Mouse (Mus musculus) kidney, adult 18-20 months (tissue): ENCODE measurements around the gene Gm45713.
"Not testable (repeated sequence)": the region's sequence is repeated elsewhere in the genome, so short reads cannot be mapped to it uniquely, and the experiment has no call there.

Source experiments
- DNase-seq: peaks from one replicate; pipeline ENCODE4 v3.0.0; 2021

Gm45713 gene

DNA sequence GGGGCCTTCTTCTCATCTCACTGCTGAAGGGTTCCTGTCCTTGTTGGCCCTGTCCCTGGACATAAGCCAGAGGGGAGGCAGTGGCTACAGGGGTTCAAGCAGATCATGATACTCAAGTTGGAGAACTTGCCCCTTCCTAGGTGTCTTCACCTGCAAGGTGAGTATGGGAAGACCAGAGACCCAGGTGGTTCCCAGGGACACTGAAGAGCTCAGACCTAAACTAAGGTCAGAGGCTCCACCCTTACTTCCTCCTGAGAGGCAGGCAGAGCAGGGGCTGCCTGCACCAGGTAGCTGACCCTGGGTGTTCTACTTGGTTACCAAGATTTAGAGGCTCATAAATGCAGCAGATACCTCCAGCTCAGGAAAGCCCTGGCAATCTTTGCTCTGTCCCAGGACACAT lies 14.1 kb downstream of the Gm45713 start:
- DNase-seq: no peak

DNA sequence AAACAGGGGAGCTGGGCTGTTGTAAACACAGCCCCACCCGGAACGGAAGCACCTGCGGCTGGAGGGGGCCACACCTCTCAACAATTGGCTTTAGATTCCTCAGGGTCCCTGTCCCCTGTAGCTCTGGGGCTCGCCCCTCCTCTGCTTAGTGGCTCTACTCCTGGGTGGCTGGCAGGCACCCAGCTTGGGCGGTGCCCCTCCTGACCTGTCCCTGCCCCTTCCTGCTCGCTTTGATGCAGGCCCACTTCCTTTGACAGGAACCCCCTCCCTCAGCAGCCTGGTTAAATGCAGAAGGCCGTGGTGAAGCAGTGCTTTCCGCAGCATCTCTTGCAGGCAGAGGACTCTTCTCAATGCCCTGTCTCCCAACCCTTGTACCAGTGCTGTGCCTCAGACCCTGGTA lies 14.6 kb downstream of the Gm45713 start:
- DNase-seq: peak; percentile 49

DNA sequence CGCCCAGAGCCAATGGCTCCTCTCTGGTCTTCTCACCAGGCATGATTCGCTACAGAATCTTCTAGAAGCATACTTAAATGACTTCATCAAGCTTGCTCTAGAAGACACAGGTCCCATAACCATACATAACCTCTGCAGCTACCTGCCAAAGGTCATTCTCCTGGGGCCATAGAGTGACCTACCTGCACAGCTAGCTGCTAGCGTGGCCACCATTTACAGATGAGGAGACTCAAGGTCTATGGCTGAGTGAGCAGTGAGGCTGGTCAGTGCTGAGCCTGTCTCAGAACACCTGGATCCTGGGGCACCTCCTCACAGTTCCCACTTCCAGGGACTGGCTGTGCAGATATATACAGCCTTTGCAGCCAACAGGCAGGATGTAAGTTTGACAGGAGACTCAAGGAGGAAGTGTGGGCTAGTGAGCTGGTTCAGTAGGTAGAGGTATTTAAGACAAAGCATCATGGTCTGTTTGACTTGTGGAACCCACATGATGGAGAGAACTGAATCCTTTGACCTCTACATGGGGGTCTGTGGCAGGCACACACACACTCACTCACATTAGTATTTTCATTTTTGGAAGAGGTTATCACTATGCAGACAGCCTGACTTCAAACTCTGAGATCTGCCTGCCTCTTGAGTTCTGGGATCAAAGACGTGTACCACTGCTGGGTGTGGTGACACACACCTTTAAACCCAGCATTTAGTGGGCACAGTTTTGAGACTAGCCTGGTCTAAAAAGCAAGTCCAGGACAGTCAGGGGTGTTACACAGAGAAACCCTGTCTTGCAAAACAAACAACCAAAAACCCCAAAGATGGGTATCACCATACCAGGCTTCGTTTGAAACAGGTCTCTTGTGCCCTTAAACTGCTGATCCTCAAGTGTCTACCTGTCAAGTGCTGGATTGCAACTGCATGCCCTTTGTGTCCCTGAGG lies 16.0 kb downstream of the Gm45713 start:
- DNase-seq: no peak

DNA sequence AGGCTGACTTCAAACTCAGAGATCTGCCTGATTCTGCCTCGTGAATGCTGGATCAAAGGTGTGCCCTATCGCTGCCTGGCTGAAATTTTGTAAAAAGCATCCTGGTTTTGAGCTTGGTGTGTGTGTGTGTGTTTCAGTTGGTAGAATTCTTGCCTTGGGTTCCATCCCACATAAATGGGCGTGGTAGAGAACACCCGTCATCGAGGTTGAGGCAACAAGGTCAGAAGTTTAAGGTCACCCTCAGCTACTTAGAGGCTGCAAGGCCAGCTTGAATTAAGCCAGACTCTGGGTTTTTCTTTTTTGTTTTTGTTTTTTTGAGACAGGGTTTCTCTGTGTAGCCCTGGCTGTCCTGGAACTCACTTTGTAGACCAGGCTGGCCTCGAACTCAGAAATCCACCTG lies 17.7 kb downstream of the Gm45713 start:
- DNase-seq: no peak

DNA sequence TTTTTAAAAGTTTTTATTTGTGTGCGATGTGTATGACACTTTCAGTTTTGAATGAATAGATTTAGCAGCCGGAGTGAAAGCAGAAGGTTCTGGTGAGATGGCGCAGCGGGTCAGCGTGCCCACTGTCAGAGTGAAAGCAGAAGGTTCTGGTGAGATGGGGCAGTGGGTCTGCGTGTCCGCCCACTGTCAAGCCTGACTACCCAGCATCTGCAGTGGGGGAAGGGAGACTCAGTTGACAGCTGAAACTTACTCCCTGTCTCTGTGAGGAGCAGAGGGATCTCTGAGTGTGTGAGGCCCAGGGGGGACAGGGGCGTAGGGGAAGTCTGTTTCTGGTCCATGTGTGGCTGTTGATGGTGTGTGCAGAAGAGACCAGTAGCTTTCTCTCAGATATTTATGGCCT lies 18.5 kb downstream of the Gm45713 start:
- DNase-seq: no peak

DNA sequence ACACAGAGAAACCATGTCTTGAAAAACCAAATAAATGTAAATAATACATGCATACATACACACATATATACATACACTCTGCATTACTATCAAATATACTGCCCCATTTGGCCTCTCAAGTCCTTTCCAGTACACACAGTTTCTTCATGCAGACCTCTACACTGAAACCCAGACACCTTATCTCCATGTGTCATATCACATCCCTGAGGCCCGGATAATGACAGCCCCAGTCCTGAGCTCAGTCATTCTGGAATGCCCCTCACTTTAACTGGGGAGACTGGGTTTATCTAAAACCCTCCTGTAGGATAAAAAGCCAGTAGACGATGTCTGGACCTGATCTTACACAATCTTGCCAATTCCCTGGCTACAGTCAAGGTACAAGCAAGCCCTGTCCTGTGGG lies 22.6 kb downstream of the Gm45713 start:
- no peak for DNase-seq

DNA sequence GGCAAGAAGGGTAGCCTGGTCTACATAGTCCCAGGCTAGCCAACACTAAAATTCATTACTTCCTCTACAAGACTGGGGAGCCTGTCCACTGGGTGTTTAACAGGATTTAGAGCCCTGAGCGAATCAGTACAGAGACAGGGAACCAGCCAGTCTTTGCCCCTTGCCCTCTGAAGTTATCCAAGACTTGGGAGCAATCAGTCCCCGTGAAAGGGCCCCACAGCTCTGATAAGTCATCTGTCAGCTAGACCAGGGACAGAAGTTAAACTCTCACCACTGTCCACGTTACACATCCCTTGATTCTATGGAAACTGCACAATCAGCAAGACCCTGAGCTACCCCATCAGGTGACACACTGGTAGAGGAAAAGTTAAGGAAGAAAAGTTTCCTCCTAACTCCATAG lies 23.5 kb downstream of the Gm45713 start:
- DNase-seq: no peak

DNA sequence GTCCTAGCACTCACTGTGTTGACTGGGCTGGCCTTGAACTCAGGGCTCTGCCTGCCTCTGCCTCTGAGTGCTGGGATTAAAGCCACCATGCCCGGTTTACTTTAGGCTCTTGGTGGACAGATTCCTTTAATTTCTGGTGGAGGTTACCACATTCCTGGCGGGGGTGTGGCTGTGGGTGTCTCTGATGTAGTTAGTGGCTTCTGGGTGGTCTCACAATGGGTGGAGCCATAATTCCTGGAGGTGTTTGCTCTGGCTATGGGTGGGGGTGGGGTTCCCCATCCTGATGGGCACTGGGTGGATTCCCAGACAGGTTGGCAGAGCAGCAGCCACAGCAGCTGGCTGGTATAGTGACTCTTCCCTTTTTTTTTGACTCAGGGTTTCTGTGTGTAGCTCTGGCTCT lies 24.1 kb downstream of the Gm45713 start:
- no peak for DNase-seq

DNA sequence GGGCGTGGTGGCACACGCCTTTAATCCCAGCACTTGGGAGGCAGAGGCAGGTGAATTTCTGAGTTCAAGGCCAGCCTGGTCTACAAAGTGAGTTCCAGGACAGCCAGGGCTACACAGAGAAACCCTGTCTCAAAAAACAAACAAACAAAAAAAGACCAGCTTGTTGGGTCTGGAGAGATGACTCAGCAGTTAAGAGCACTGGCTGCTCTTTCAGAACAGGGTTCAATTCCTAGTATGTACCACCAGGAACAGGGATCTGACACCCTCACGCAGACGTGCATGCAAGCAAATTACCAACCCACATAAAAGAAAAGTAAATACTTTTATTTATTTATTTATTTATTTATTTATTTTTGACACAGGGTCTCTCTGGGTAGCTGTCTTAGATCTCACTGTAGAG lies 25.9 kb downstream of the Gm45713 start:
- DNase-seq: not testable (repeated sequence)

DNA sequence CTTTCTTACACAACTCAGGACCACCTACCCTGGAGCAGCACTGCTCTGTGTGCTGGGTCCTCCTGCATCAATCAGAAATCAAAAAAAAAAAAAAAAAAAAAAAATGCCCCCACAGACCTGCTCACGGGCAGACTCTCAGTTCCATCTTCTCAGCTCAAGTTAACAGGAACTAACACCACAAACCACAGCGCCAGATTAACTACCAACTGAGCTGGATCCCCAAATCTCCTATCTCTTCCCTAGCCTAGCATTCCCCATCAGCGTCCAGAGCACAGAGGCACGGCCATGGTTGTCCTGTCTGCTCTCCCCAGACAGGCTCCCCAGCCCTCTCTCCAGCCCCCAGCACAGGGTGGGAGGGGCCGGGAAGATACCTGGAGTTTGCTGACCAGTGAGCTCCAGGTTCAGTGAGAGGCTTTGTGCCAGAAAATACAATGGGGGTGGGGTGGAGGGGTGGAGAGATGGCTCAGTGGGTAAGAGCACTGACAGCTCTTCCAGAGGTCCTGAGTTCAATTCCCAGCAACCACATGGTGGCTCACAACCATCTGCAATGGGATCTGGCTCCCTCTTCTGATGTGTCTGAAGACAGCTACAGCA lies 28.9 kb downstream of the Gm45713 start:
- DNase-seq: no peak

DNA sequence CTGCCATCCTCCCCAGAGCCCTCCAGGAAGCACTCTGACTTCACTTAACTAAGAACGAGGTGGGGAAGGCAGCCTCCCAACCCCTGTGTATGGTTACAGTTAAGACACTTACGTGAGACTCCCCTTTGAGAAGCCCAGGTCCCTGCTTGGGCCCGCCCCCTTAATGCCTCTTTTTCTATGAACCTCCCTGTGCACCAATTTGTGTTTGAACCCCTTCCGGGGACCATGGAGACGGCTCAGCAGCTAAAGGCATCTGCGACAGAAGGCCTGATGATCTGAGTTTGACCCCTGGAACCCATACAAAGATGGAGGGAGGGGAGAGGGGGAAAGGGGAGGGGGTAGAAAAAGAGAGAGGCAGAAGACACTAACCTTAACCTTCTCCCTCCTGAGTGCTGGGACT lies 29.6 kb downstream of the Gm45713 start:
- DNase-seq: no peak

DNA sequence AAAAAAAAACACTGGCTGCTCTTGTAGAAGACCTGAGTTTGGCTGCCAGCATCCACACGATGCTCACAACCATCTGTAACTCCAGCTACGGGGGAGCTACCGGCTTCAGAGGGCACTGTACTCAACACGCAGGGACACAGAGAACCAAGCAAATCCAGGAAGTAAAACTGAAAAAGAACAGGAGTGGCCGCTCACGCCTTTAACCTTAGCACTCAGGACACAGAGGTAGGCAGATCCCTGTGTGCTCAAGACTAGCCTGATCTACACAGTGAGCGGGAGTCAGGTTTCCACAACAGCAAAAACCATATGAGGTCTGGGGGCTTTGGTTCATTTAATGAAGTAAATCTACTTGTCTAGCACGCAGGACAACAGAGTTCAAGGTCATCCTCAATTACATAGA lies 30.5 kb downstream of the Gm45713 start:
- DNase-seq: no peak

DNA sequence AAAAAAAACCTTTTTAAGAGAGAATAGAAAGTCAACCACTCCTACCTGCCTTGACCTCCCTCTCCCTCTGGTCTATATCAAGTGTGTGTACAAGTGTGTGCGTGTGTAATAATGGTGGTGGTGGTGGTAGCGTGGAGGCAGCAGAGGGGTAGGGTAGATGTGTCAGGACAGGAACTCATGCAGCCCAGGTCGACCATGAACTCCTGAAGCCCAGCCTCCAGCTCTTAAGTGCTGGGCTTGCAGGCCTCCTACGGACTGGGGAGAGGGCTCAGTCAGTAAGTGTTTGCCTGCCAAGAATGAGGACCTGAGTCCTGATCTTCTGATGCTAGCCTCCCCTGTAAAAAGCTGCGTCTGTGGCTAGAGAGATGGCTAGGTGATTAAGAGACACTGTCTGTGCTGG lies 31.1 kb downstream of the Gm45713 start:
- no peak for DNase-seq

DNA sequence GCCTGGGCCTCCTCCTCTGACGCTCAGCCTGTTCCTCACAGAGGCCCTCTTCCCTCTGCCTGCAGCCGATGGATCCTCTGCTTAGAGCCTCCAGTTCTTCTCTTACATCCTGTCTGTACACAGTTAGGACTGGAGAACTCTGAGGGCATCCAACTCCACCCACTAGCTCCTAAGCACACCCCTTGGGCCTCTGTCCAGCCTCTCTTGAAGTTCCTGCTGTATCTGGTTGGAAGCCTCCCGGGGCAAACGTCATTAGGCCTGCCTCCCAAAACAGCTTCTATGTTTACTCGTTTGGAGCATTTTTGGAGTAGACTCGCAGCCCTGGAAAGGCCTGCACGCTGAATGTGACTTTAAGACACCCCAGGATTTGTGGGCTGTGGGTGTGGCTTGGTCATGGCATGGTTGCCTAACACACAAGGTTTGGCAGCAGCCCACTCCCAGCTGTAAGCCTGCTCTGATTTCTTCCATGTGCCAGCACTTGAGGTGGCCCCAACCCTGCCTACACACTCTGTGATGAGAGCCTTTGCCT lies 32.3 kb downstream of the Gm45713 start, which contains the start of gene Fcgrt:
Gene Fcgrt, minus strand, starts transcription at position 200 of the 529 bp plus-strand sequence.
- peak; percentile 92 for DNase-seq

DNA sequence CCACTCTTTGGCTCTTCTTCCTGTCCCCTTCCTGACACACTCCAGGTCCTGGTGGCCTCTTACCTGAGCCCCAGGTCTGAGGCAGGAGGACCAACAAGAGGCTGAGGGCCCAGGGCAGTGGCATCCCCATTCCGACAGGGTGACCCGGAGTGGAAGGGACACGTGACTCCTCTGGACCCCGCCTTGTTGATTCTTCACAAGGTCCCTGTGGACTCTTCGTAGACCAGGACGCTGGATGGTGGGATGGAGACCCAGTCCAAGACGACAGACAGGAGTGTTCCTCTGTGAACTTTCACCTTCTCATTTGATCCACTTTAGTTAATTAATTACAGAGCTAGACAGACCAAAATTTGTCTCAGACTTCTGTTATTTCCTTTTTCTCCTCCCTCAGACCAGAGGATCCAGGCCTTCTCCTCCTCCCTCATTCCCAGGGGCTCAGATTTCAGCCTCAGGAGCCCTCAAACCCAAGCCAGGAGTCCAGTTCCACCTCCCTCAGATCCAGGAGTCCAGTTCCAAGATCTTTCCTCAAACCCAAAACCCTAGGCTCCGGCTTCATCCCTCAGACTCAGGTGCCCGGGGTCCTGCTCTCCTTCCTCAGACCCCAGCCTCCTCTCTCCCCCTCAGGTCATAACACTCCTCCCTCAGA lies 33.0 kb downstream of the Gm45713 start:
- DNase-seq: peak; percentile 56

DNA sequence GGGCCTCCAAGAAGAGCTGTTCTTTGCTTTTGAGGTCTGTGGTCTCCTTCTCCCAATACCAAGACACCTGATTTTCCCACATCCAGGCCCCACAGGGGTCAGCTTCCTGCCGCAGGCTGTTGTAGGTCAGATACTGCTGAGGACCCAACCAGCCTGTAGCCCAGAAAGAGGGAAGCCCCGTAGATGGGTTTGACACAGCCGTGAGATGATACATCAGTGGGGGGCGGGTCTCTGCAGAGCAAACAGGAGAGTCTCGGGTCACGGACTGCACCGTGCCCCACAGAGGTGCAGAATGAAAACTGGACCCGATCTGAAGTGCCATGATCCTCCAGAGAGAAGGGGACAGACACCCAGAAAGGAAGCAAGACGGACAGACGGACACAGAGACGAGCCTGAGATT lies 33.6 kb downstream of the Gm45713 start:
- DNase-seq: no peak

DNA sequence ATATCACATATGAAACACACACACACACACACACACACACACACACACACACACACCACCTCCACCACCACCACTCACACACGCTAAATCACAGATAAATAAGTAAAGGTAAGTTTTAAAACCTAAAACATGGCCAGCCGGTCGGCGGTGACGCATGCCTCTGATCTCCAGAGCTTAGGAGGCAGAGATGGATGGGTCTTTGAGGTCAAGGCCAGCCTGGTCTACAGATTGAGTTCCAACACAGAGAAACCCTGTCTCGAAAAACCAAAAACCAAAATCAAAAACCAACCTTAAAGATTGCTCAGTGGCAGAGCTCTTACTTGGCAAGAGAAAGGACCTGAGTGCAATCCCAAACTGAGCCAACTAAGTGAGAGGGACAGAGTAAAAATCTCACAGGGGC lies 36.0 kb downstream of the Gm45713 start:
- DNase-seq: no peak

DNA sequence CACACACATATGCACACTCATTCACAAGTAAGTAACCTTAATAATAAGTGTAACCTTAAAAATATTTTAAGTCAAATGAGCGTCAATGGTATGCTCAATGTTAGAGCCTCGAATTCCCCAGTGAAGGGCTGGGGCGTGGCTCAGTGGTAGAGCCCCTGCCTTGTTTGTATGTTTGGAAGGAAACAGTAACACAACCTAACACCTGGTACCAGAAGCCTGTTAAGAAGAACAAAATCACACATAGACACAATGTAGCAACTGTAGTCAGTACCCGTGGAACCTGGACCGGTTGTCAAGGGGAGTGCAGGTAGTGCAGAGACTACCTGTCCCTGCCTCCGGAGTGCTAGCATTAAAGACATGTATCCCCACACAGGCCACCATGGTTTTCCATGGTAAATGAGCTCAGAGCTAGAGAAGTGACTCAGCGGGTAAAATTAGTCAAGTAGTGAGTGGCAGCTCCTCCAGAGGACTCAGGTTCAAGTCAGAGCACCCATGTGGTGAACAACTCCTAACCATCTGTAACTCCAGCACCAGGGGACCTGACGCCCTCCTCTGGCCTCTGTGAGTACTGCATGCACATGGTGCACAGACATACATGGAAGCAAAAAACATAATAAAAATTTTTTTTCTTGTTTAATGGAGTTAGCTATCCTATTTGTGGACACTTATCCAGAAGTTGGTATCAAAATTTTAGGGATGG lies 37.3 kb downstream of the Gm45713 start:
- no peak for DNase-seq

DNA sequence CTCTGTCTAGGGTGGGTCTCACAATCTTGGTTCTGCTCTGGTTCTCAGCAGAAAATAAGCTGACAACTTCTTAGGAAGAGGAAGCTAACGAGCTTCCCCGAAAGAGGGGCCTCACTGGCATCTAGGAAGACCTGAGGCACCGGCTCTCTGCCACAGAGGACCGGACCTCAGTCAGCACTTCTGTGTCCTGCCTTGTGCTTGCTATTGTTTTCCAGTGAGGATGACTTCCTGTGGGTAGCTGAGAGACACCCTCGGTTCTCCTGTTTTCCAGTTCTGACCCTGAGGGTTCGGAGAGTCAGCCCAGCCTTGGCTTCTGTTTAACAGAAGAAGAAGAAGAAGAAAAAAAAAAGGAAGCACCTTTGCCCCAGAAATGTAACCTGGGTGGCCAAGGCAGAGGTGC lies 38.6 kb downstream of the Gm45713 start:
- DNase-seq: peak; percentile 22

DNA sequence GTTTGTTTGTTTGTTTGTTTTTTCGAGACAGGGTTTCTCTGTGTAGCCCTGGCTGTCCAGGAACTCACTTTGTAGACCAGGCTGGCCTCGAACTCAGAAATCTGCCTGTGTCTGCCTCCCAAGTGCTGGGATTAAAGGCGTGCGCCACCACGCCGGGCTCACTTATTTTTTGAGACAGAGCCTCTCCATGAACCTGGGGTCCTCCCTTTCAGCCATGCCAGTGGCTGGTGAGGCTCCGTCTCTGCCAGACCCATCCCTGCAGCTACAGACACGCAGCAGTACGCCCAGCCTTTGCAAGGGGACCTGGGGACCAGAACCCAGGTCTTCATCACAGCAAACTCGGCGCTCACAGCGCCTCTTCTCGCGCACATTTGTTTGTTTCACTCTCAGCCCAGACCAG lies 40.1 kb downstream of the Gm45713 start:
- not testable (repeated sequence) for DNase-seq

DNA sequence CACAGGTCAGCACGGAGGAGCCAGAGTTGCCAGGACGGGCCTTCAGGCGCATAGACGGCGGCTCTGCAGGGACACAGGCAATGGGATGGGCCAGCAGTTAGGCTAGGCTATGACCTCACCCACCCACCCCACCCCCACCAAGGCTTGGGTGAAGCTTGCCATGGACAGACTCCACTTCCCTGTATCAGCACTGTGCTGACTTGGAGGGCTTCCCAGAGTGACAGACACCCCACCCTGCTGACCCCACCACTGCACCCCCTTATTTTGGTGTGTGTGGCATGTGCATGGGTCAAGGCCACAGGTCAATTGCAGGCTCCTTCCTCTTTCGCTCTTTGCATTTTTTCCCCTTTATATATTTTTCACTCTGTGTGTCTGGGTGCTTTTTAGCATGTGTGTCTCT lies 40.7 kb downstream of the Gm45713 start:
- DNase-seq: no peak

DNA sequence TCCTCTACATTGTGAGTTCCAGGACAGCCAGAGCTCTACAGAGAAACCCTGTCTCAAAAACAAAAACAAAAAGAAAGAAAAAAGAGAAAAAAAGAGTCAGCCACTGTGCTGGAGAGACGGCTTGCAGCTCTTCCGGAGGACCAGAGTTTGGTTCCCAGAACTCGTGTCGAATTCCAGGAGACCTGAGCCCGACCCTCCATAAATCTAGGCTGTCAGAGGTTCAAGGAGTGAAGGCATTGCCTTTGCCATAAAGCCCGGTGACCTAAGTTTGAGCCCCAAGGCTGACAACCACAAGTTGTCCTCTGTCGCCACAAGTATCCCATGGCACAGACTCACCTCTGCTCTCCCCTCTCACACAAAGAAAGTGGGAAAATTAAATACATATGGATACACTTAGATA lies 41.9 kb downstream of the Gm45713 start:
- DNase-seq: no peak

DNA sequence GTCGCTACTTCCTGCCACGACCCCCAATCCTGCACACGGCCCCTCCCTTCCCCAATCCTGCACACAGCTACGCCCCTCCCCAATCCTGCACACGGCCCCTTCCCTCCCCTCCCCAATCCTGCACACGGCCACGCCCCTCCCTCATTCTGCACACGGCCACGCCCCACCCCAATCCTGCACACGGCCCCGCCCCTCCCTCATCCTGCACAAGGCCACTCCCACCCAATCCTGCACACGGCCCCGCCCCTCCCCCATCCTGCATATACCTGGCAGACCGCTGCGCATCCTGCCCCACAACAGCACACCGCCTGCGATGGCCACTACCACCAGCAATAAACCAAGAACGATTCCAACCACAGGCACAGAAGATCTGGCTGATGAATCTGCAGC lies 42.5 kb downstream of the Gm45713 start:
- no peak for DNase-seq
